ENCODE assay signal across 8 mouse cellular contexts in the genomic region with DNA sequence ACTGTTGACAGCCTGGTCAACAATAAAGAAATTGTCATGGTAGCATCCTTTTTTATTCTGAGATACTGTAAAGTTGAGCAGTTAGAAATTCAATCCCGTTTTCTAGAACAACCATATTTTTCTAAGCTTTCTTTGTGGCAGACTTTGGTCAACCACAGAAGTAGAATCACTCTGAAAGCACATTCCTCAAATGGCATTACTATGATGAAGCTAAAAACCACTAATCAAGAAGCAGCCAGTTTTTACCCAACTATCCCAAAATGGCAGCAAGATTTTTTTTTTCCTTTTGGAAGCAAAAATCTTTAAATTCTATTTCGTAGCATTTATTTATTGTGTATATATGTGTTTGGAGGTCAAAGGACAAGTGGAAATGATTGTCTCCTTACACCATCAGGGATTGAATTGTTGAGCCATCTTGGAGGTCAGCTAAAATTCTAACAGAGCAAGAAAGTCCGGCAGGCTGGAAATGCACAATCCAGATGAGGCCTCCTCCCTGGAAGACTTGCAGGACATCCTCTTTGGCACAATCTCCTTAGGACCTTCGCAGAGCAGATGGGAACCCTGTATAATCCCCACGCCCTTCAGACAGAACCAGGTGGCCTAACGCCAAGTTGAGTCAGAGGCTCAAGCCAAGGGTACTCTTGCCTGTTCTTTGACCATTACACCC. TPM values are rescaled to one million over a fixed set of nuclear protein-coding genes. Genes with fewer than 3 reads are reported as not detected.
DNase-seq lines count a peak whose midpoint lies in the region; ATAC-seq and TF ChIP-seq lines count a peak whose summit lies in the region.

No protein-coding gene starts in this region.

- H3K4me1 ChIP-seq in heart, embryonic 16.5 days (ENCODE audit: control insufficient read depth, insufficient read depth, low read length): peaks cover 28% of the 10 kb centered on the region
- peaks cover 8% of the 10 kb centered on the region; the same call in 1 of the 2 replicates for H3K4me1 ChIP-seq in G1E (ENCODE audit: insufficient read depth, low read depth, low read length)
- H3K4me1 ChIP-seq in hindbrain, embryonic 11.5 days (replicated peaks; ENCODE audit: control insufficient read depth, insufficient read depth, low read length): no peaks in the 10 kb centered on the region
- H3K4me1 ChIP-seq in midbrain, embryonic 13.5 days (replicated peaks): peaks cover 29% of the 10 kb centered on the region

- TF ChIP-seq CTCF in G1E (IDR thresholded peaks at IDR 0.05; ENCODE audit: low read depth, low read length): no peak

- peak overlapping the region; percentile 71 for H3K4me2 ChIP-seq in heart, embryonic 16.5 days (ENCODE audit: low read depth, low read length)
- peak overlapping the region; percentile 36 for H3K4me2 ChIP-seq in hindbrain, embryonic 11.5 days (replicated peaks; ENCODE audit: low read depth, low read length)
- peak overlapping the region; percentile 62 for H3K4me2 ChIP-seq in midbrain, embryonic 13.5 days (replicated peaks)

- no peak for ATAC-seq in heart, embryonic 16.5 days (replicated peaks; ENCODE audit: extremely low read depth, insufficient read depth, low FRiP score)
- no peak for ATAC-seq in G1E (ENCODE audit: extremely low read depth, insufficient number of reproducible peaks, low FRiP score, poor library complexity, severe bottlenecking)
- ATAC-seq in hindbrain, embryonic 11.5 days (ENCODE audit: low FRiP score): no peak
- no peak for ATAC-seq in midbrain, embryonic 13.5 days

- H3K4me3 ChIP-seq in heart, embryonic 16.5 days (ENCODE audit: low read length): peak overlapping the region; percentile 81
- H3K4me3 ChIP-seq in G1E (ENCODE audit: low read depth, low read length): peak overlapping the region; percentile 77
- peak overlapping the region; percentile 71 for H3K4me3 ChIP-seq in hindbrain, embryonic 11.5 days (ENCODE audit: low read depth, low read length)
- H3K4me3 ChIP-seq in midbrain, embryonic 13.5 days (replicated peaks): peak overlapping the region; percentile 91

- 29% methylated on average over 6 of the region's 6 CpGs for WGBS in heart, embryonic 16.5 days
- 38% methylated on average over 6 of the region's 6 CpGs for WGBS in hindbrain, embryonic 11.5 days
- WGBS in midbrain, embryonic 13.5 days: 31% methylated on average over 6 of the region's 6 CpGs

- H3K9me3 ChIP-seq in heart, embryonic 16.5 days (replicated peaks; ENCODE audit: control insufficient read depth, low read length): peaks cover 4% of the 10 kb centered on the region; the same call in 1 of the 2 replicates
- H3K9me3 ChIP-seq in G1E (replicated peaks): no peaks in the 10 kb centered on the region
- H3K9me3 ChIP-seq in hindbrain, embryonic 11.5 days (ENCODE audit: control insufficient read depth, low read length): no peaks in the 10 kb centered on the region
- H3K9me3 ChIP-seq in midbrain, embryonic 13.5 days: no peaks in the 10 kb centered on the region

- intact Hi-C loops in heart, postnatal 14 days (cut with DNase I): loop anchor here (5.0 kb wide), 2 partner anchors 35 to 65 kb away; a partner anchor contains a TSS

- no peaks in the 10 kb centered on the region for H3K27me3 ChIP-seq in heart, embryonic 16.5 days (ENCODE audit: control insufficient read depth, insufficient read depth, low read length)
- no peaks in the 10 kb centered on the region for H3K27me3 ChIP-seq in G1E (ENCODE audit: insufficient read depth, low read length)
- H3K27me3 ChIP-seq in hindbrain, embryonic 11.5 days (ENCODE audit: control insufficient read depth, insufficient read depth, low read length): no peaks in the 10 kb centered on the region
- no peaks in the 10 kb centered on the region for H3K27me3 ChIP-seq in midbrain, embryonic 13.5 days

- H3K27ac ChIP-seq in heart, embryonic 16.5 days (ENCODE audit: low read length): peak overlapping the region; percentile 93
- peak overlapping the region; percentile 58 for H3K27ac ChIP-seq in hindbrain, embryonic 11.5 days (ENCODE audit: low read depth, low read length)
- peak overlapping the region; percentile 84 for H3K27ac ChIP-seq in midbrain, embryonic 13.5 days

- DNase-seq in heart, postnatal 14 days: no peak
- no peak for DNase-seq in G1E (ENCODE audit: low spot score)
- no peak for DNase-seq in hindbrain, embryonic 11.5 days (ENCODE audit: low spot score)
- no peak for DNase-seq in urinary bladder, postnatal 25 days (ENCODE audit: low spot score)
- DNase-seq in spleen, adult 12 weeks (ENCODE audit: low spot score): no peak
- DNase-seq in ovary, adult 18-20 months (ENCODE audit: low spot score): no peak

- no peaks in the 10 kb centered on the region for H3K36me3 ChIP-seq in heart, embryonic 16.5 days (ENCODE audit: control insufficient read depth, insufficient read depth)
- no peaks in the 10 kb centered on the region for H3K36me3 ChIP-seq in G1E (replicated peaks)
- no peaks in the 10 kb centered on the region for H3K36me3 ChIP-seq in hindbrain, embryonic 11.5 days (ENCODE audit: control insufficient read depth, insufficient read depth, low read length)
- H3K36me3 ChIP-seq in midbrain, embryonic 13.5 days: no peaks in the 10 kb centered on the region

- peak overlapping the region; percentile 66 for H3K9ac ChIP-seq in heart, embryonic 16.5 days (ENCODE audit: low read length)
- peak overlapping the region; percentile 38; the same call in 1 of the 2 replicates for H3K9ac ChIP-seq in hindbrain, embryonic 11.5 days (ENCODE audit: low read depth, low read length)
- 0 out of 2 replicates have a peak overlapping the region, but pooled peaks have one; percentile 32 for H3K9ac ChIP-seq in midbrain, embryonic 13.5 days (replicated peaks)

RNA-seq across cellular contexts. Expression of a gene that starts 0.8 kb away (rescaled TPM):
- 163 and 185 TPM in 2 replicates for polyA plus RNA-seq in heart, embryonic 16.5 days (2015; fragmentation: Nextera tagmentation; extraction: Ambion mirVana)
- total RNA-seq in heart, postnatal 14 days (2021): 100 to 1,000 TPM; 166 to 183 TPM
- 81.3 and 85.8 TPM in 2 replicates for total RNA-seq in G1E (2014; fragmentation: Nextera tagmentation)
- total RNA-seq in G1E (2017): 59.3 and 64.7 TPM in 2 replicates
- 1.3 and 1.6 TPM in 2 replicates for polyA plus RNA-seq in G1E (2012)
- polyA plus RNA-seq in hindbrain, embryonic 11.5 days (2014; fragmentation: Nextera tagmentation; extraction: Ambion mirVana): 86.2 and 89.9 TPM in 2 replicates
- 62.1 and 65.6 TPM in 2 replicates for polyA plus RNA-seq in midbrain, embryonic 13.5 days (2015; fragmentation: Nextera tagmentation; extraction: Ambion mirVana)

Comparison
In these comparisons a context has a peak if more than half of its experiments do, and no peak if none do; other contexts are left out.
1. RNA of a gene that starts 0.8 kb away (polyA plus RNA-seq): 163 to 185 TPM in heart, embryonic 16.5 days, 86.2 to 89.9 TPM in hindbrain, embryonic 11.5 days and 62.1 to 65.6 TPM in midbrain, embryonic 13.5 days; 1.3 to 1.6 TPM in G1E; every median in the first group is over 10 times any median in the second.
2. Peak in every context shown above with its lines, with median percentiles within 50 percentile points of each other: H3K27ac ChIP-seq, H3K4me2 ChIP-seq, H3K4me3 ChIP-seq and H3K9ac ChIP-seq.